Mouse (Mus musculus) megakaryocyte-erythroid progenitor cell, adult 5-6 weeks (primary cell): Measurements from ENCODE around the gene Odr4. TPM values are rescaled to one million over a fixed set of nuclear protein-coding genes. Genes with fewer than 3 reads are reported as not detected.

Experiments used
- ATAC-seq: replicated peaks from 2 replicates; pipeline ENCODE4 v1.8.0; 2016; ENCODE audit warnings: mild to moderate bottlenecking, inconsistent platforms; ENCODE audit not compliant: severe bottlenecking, poor library complexity, low FRiP score, low TSS enrichment
- total RNA-seq, 2 experiments: library from RNA; stranded (forward) in 1 of 2; stranded (reverse) in 1 of 2; fragments of 200-1000, 215-1000 nt in 1 of 2; fragments of >200 nt in 1 of 2; fragmentation: Nextera tagmentation in 1 of 2; gene quantifications; 2 replicates each; pipeline ENCODE4 v1.2.3; 2014 to 2017

Odr4 gene
- total RNA-seq (2014; fragmentation: Nextera tagmentation) (18.8 and 37.6 TPM in 2 replicates), total RNA-seq (2017) (82.6 and 89.2 TPM in 2 replicates)

GRCm38 (mm10) chr1:150392638-150393487 lies at the start of gene Odr4, which contains the start of gene Tpr:
Odr4 (minus strand) TSS chr1:150393080.
Tpr (plus strand) TSS chr1:150392838.
- ATAC-seq = peak; percentile 93

GRCm38 (mm10) chr1:150441731-150442130 lies 48.9 kb upstream of the Odr4 start:
- no peak for ATAC-seq

- ATAC-seq = no peak
These were observed 45.8 kb upstream of the Odr4 start for GRCm38 (mm10) chr1:150438641-150439040.

GRCm38 (mm10) chr1:150426216-150426615 lies 33.3 kb upstream of the Odr4 start:
- ATAC-seq = no peak

- no peak for ATAC-seq
These were observed 32.8 kb upstream of the Odr4 start for GRCm38 (mm10) chr1:150425665-150426064.

- no peak for ATAC-seq
These were observed 25.5 kb upstream of the Odr4 start for GRCm38 (mm10) chr1:150418426-150418825.

- ATAC-seq = no peak
These were observed 23.1 kb upstream of the Odr4 start for GRCm38 (mm10) chr1:150416006-150416405.

- ATAC-seq = no peak
These were observed 17.1 kb upstream of the Odr4 start for GRCm38 (mm10) chr1:150409996-150410395.

- ATAC-seq = no peak
These were observed 14.4 kb upstream of the Odr4 start for GRCm38 (mm10) chr1:150407285-150407684.

- ATAC-seq = no peak
These were observed 11.7 kb upstream of the Odr4 start for GRCm38 (mm10) chr1:150404555-150404954.

- ATAC-seq = no peak
These were observed 11.0 kb upstream of the Odr4 start for GRCm38 (mm10) chr1:150403914-150404313.

GRCm38 (mm10) chr1:150396001-150396400 lies 3.1 kb upstream of the Odr4 start:
- no peak for ATAC-seq

GRCm38 (mm10) chr1:150393488-150393852 lies 590 bp upstream of the Odr4 start:
- peak; percentile 24 for ATAC-seq

GRCm38 (mm10) chr1:150391931-150392637 lies 796 bp downstream of the Odr4 start:
- peak; percentile 41 for ATAC-seq

- no peak for ATAC-seq
These were observed 3.3 kb downstream of the Odr4 start for GRCm38 (mm10) chr1:150389390-150390129.

GRCm38 (mm10) chr1:150387572-150387971 lies 5.3 kb downstream of the Odr4 start:
- no peak for ATAC-seq

GRCm38 (mm10) chr1:150384138-150384537 lies 8.7 kb downstream of the Odr4 start:
- no peak for ATAC-seq

GRCm38 (mm10) chr1:150374247-150374646 lies 18.6 kb downstream of the Odr4 start:
- ATAC-seq = no peak

GRCm38 (mm10) chr1:150372895-150373294 lies 20.0 kb downstream of the Odr4 start:
- ATAC-seq = peak; percentile 52; the same call in 1 of the 2 replicates

GRCm38 (mm10) chr1:150360864-150361263 lies 32.0 kb downstream of the Odr4 start:
- ATAC-seq = no peak
